Mouse (Mus musculus): Measurements from ENCODE around the gene Tnfaip2. TPM values are rescaled to one million over a fixed set of nuclear protein-coding genes. Genes with fewer than 3 reads are reported as not detected.

Gene Tnfaip2
- polyA plus RNA-seq, 1 experiment from 2014 or later, result 6.3 TPM

GRCm38 (mm10) chr12:111416921-111417779 is 25.1 kb upstream of the Tnfaip2 start, which contains the start of gene Exoc3l4:
Gene Exoc3l4 (plus strand): TSS chr12:111417017.
- ATAC-seq (ENCODE audit: insufficient number of reproducible peaks, insufficient read depth, low FRiP score, low TSS enrichment), result peak; percentile 18
- Histone ChIP-seq H3K9me3 (no peaks in the 10 kb centered on the region), H3K9ac (peak within 1 kb of the TSS; percentile 42; the same call in 1 of the 2 replicates), H3K27me3 (peaks cover 32% of the 10 kb centered on the region), H3K4me3 (peak within 1 kb of the TSS; percentile 27), H3K4me2 (replicated peaks) (peak within 1 kb of the TSS; percentile 58), H3K36me3 (no peaks in the 10 kb centered on the region), H3K4me1 (peaks cover 31% of the 10 kb centered on the region), H3K27ac (peak within 1 kb of the TSS; percentile 43; the same call in 1 of the 2 replicates)
- WGBS, result 5% methylated on average over 17 of the region's 17 CpGs

GRCm38 (mm10) chr12:111419918-111420317 is 22.4 kb upstream of the Tnfaip2 start:
- Histone ChIP-seq H3K36me3 (no peaks in the 10 kb centered on the region), H3K9ac (no peak overlapping the region), H3K9me3 (no peaks in the 10 kb centered on the region), H3K27ac (no peak overlapping the region), H3K4me3 (no peak overlapping the region), H3K4me1 (peaks cover 25% of the 10 kb centered on the region), H3K27me3 (peaks cover 59% of the 10 kb centered on the region), H3K4me2 (replicated peaks) (no peak overlapping the region)
- ATAC-seq (ENCODE audit: insufficient number of reproducible peaks, insufficient read depth, low FRiP score, low TSS enrichment), result no peak
- 81% methylated on average over 5 of the region's 5 CpGs for WGBS

- H3K9ac ChIP-seq, result no peak overlapping the region; the same call in 1 of the 2 replicates
- H3K27ac ChIP-seq, result no peak overlapping the region
- peaks cover 70% of the 10 kb centered on the region for H3K27me3 ChIP-seq
- H3K36me3 ChIP-seq, result no peaks in the 10 kb centered on the region
- 48% methylated on average over 7 of the region's 7 CpGs for WGBS
- no peak overlapping the region for H3K4me3 ChIP-seq
- no peaks in the 10 kb centered on the region for H3K9me3 ChIP-seq
- H3K4me1 ChIP-seq, result peaks cover 31% of the 10 kb centered on the region
- H3K4me2 ChIP-seq (replicated peaks), result no peak overlapping the region
- no peak for ATAC-seq (ENCODE audit: insufficient number of reproducible peaks, insufficient read depth, low FRiP score, low TSS enrichment)
Measured at GRCm38 (mm10) chr12:111420946-111421709, 21.1 kb upstream of the Tnfaip2 start.

- WGBS, result 31% methylated on average over 5 of the region's 5 CpGs
- peaks cover 76% of the 10 kb centered on the region for H3K27me3 ChIP-seq
- no peak overlapping the region for H3K4me2 ChIP-seq (replicated peaks)
- peaks cover 19% of the 10 kb centered on the region for H3K4me1 ChIP-seq
- no peak overlapping the region for H3K9ac ChIP-seq
- no peak overlapping the region for H3K27ac ChIP-seq
- H3K4me3 ChIP-seq, result no peak overlapping the region
- no peak for ATAC-seq (ENCODE audit: insufficient number of reproducible peaks, insufficient read depth, low FRiP score, low TSS enrichment)
- no peaks in the 10 kb centered on the region for H3K36me3 ChIP-seq
- no peaks in the 10 kb centered on the region for H3K9me3 ChIP-seq
Measured at GRCm38 (mm10) chr12:111422852-111423251, 19.4 kb upstream of the Tnfaip2 start.

- 3% methylated on average over 43 of the region's 43 CpGs for WGBS
- H3K27ac ChIP-seq, result no peak overlapping the region
- no peaks in the 10 kb centered on the region for H3K9me3 ChIP-seq
- peaks cover 23% of the 10 kb centered on the region for H3K4me1 ChIP-seq
- ATAC-seq (ENCODE audit: insufficient number of reproducible peaks, insufficient read depth, low FRiP score, low TSS enrichment), result no peak
- H3K36me3 ChIP-seq, result no peaks in the 10 kb centered on the region
- peak overlapping the region; percentile 54 for H3K4me2 ChIP-seq (replicated peaks)
- peak overlapping the region; percentile 35 for H3K4me3 ChIP-seq
- H3K27me3 ChIP-seq, result peaks cover 84% of the 10 kb centered on the region
- H3K9ac ChIP-seq, result peak overlapping the region; percentile 33
Measured at GRCm38 (mm10) chr12:111423570-111424129, 18.6 kb upstream of the Tnfaip2 start.

GRCm38 (mm10) chr12:111424547-111424946 is 17.7 kb upstream of the Tnfaip2 start:
- H3K9me3 ChIP-seq, result no peaks in the 10 kb centered on the region
- no peak for ATAC-seq (ENCODE audit: insufficient number of reproducible peaks, insufficient read depth, low FRiP score, low TSS enrichment)

GRCm38 (mm10) chr12:111425258-111425657 is 17.0 kb upstream of the Tnfaip2 start:
- no peak overlapping the region for H3K27ac ChIP-seq
- H3K4me3 ChIP-seq, result no peak overlapping the region
- WGBS, result 1% methylated on average over 15 of the region's 15 CpGs
- H3K36me3 ChIP-seq, result no peaks in the 10 kb centered on the region
- no peak overlapping the region for H3K9ac ChIP-seq
- no peaks in the 10 kb centered on the region for H3K9me3 ChIP-seq
- peaks cover 81% of the 10 kb centered on the region for H3K27me3 ChIP-seq
- H3K4me2 ChIP-seq (replicated peaks), result no peak overlapping the region
- H3K4me1 ChIP-seq, result peaks cover 35% of the 10 kb centered on the region
- ATAC-seq (ENCODE audit: insufficient number of reproducible peaks, insufficient read depth, low FRiP score, low TSS enrichment), result no peak

More at GRCm38 (mm10) chr12:111424547-111424946, 17.7 kb upstream of the Tnfaip2 start:
- no peak overlapping the region for H3K27ac ChIP-seq
- WGBS, result 14% methylated on average over 9 of the region's 9 CpGs
- no peak overlapping the region for H3K4me2 ChIP-seq (replicated peaks)
- H3K4me1 ChIP-seq, result peaks cover 28% of the 10 kb centered on the region
- no peaks in the 10 kb centered on the region for H3K36me3 ChIP-seq
- H3K9ac ChIP-seq, result no peak overlapping the region
- H3K27me3 ChIP-seq, result peaks cover 83% of the 10 kb centered on the region
- no peak overlapping the region for H3K4me3 ChIP-seq

GRCm38 (mm10) chr12:111425789-111426460 is 16.3 kb upstream of the Tnfaip2 start:
- WGBS, result 19% methylated on average over 29 of the region's 29 CpGs

GRCm38 (mm10) chr12:111427438-111428113 is 14.7 kb upstream of the Tnfaip2 start:
- no peak overlapping the region for H3K4me3 ChIP-seq
- ATAC-seq (ENCODE audit: insufficient number of reproducible peaks, insufficient read depth, low FRiP score, low TSS enrichment), result no peak
- WGBS, result 43% methylated on average over 12 of the region's 12 CpGs
- peaks cover 46% of the 10 kb centered on the region for H3K4me1 ChIP-seq
- no peak overlapping the region for H3K4me2 ChIP-seq (replicated peaks)
- no peaks in the 10 kb centered on the region for H3K9me3 ChIP-seq
- no peaks in the 10 kb centered on the region for H3K36me3 ChIP-seq
- H3K27me3 ChIP-seq, result peaks cover 75% of the 10 kb centered on the region
- no peak overlapping the region for H3K27ac ChIP-seq
- H3K9ac ChIP-seq, result no peak overlapping the region

More at GRCm38 (mm10) chr12:111425789-111426460, 16.3 kb upstream of the Tnfaip2 start:
- Histone ChIP-seq H3K27ac (no peak overlapping the region), H3K36me3 (no peaks in the 10 kb centered on the region), H3K27me3 (peaks cover 81% of the 10 kb centered on the region), H3K9ac (no peak overlapping the region), H3K9me3 (no peaks in the 10 kb centered on the region), H3K4me3 (no peak overlapping the region), H3K4me1 (peaks cover 42% of the 10 kb centered on the region), H3K4me2 (replicated peaks) (0 out of 2 replicates have a peak overlapping the region, but pooled peaks have one; percentile 16)
- ATAC-seq (ENCODE audit: insufficient number of reproducible peaks, insufficient read depth, low FRiP score, low TSS enrichment), result no peak

GRCm38 (mm10) chr12:111428364-111428763 is 13.9 kb upstream of the Tnfaip2 start:
- H3K27ac ChIP-seq, result no peak overlapping the region

More at GRCm38 (mm10) chr12:111428364-111428763, 13.9 kb upstream of the Tnfaip2 start:
- Histone ChIP-seq H3K36me3 (no peaks in the 10 kb centered on the region), H3K9me3 (no peaks in the 10 kb centered on the region), H3K27me3 (peaks cover 67% of the 10 kb centered on the region), H3K4me1 (peaks cover 50% of the 10 kb centered on the region), H3K4me3 (no peak overlapping the region), H3K4me2 (replicated peaks) (peak overlapping the region; percentile 61), H3K9ac (peak overlapping the region; percentile 5; the same call in 1 of the 2 replicates)
- 20% methylated on average over 8 of the region's 8 CpGs for WGBS
- ATAC-seq (ENCODE audit: insufficient number of reproducible peaks, insufficient read depth, low FRiP score, low TSS enrichment), result no peak

Data from embryonic facial prominence, embryonic 12.5 days (tissue).